Mouse (Mus musculus) large intestine, adult 2 months (tissue): ENCODE data around the gene Abhd14a. TPM values are rescaled to one million over a fixed set of nuclear protein-coding genes. Genes with fewer than 3 reads are reported as not detected.

ENCODE experiments used
- DNase-seq: peaks from one replicate; pipeline ENCODE4 v3.0.0-alpha.2; 2012; ENCODE audit warnings: low read depth, low spot score
- whole genome bisulfite sequencing: fragments of 180-500 bp; shearing (Covaris S2); methylation state at CpG from one replicate; pipeline ENCODE4 v1.1.7; 2018; 5-methylcytosine and 5-hydroxymethylcytosine counted together
- polyA plus RNA-seq: library from polyadenylated mRNA; depleted of rRNA; stranded (reverse); fragments of >200 nt; gene quantifications from 2 replicates; pipeline ENCODE4 v1.2.3, GENCODE M21; 2012; rRNA removed

Gene Abhd14a
- polyA plus RNA-seq, 1 experiment: 43.9 TPM

GRCm38 (mm10) chr9:106392828-106393527 is 54.5 kb downstream of the Abhd14a start:
- no peak for DNase-seq
- 75% methylated on average over 11 of the region's 11 CpGs for WGBS

Other genes starting within 250 kb of the Abhd14a start
- gene Ppm1m, start 247.9 kb downstream of the Abhd14a start, polyA plus RNA-seq: 14.6 and 15.7 TPM in 2 replicates
- gene Twf2, start 244.6 kb downstream of the Abhd14a start, polyA plus RNA-seq: 33.5 and 33.6 TPM in 2 replicates
- 3.3 and 6.0 TPM in 2 replicates for gene Tlr9, start 225.1 kb downstream of the Abhd14a start, polyA plus RNA-seq
- gene Alas1, start 199.0 kb downstream of the Abhd14a start, polyA plus RNA-seq: 106 and 167 TPM in 2 replicates
- gene Poc1a, start 166.6 kb downstream of the Abhd14a start, polyA plus RNA-seq: 19.7 and 23.2 TPM in 2 replicates
- gene Dusp7, start 79.0 kb downstream of the Abhd14a start, polyA plus RNA-seq: 12.6 and 15.2 TPM in 2 replicates
- gene Rpl29, start 18.2 kb downstream of the Abhd14a start, polyA plus RNA-seq: 788 and 789 TPM in 2 replicates
- 88.7 and 135 TPM in 2 replicates for gene Acy1, start 9.4 kb downstream of the Abhd14a start, polyA plus RNA-seq
- gene Abhd14b, start 219 bp downstream of the Abhd14a start, polyA plus RNA-seq: 58.1 and 64.3 TPM in 2 replicates
- 15.4 and 17.4 TPM in 2 replicates for gene Pcbp4, start 5.6 kb upstream of the Abhd14a start, polyA plus RNA-seq
- 0.05 and 0.21 TPM in 2 replicates for gene Gpr62, start 18.3 kb upstream of the Abhd14a start, polyA plus RNA-seq
- gene Rrp9, start 28.3 kb upstream of the Abhd14a start, polyA plus RNA-seq: 24.4 and 28.9 TPM in 2 replicates
- gene Parp3, start 29.3 kb upstream of the Abhd14a start, polyA plus RNA-seq: 19.5 and 31.6 TPM in 2 replicates
- gene Iqcf1, start 52.3 kb upstream of the Abhd14a start, polyA plus RNA-seq: not detected in 2 replicates
- gene Iqcf5, start 66.9 kb upstream of the Abhd14a start, polyA plus RNA-seq: not detected in 2 replicates
- gene Iqcf3, start 114.0 kb upstream of the Abhd14a start, polyA plus RNA-seq: not detected in 2 replicates
- gene Iqcf4, start 123.3 kb upstream of the Abhd14a start, polyA plus RNA-seq: not detected in 2 replicates
- gene Iqcf6, start 178.9 kb upstream of the Abhd14a start, polyA plus RNA-seq: not detected in 2 replicates
- 0.16 and 0.25 TPM in 2 replicates for gene Grm2, start 208.4 kb upstream of the Abhd14a start, polyA plus RNA-seq
- gene Tex264, start 238.2 kb upstream of the Abhd14a start, polyA plus RNA-seq: 65.6 and 68.0 TPM in 2 replicates